Mouse (Mus musculus) stomach, postnatal 0 days (tissue): ENCODE measurements around the gene 1700020A23Rik.

Experiments used
- CTCF ChIP-seq: IDR thresholded peaks from 2 replicates; pipeline ENCODE4 v1.5.1; 2016; ENCODE audit warnings: antibody characterized with exemption, low read depth, mild to moderate bottlenecking, moderate library complexity
- EP300 ChIP-seq: optimal IDR thresholded peaks from 2 replicates; pipeline ENCODE3; 2016; ENCODE audit warnings: antibody characterized with exemption

DNA sequence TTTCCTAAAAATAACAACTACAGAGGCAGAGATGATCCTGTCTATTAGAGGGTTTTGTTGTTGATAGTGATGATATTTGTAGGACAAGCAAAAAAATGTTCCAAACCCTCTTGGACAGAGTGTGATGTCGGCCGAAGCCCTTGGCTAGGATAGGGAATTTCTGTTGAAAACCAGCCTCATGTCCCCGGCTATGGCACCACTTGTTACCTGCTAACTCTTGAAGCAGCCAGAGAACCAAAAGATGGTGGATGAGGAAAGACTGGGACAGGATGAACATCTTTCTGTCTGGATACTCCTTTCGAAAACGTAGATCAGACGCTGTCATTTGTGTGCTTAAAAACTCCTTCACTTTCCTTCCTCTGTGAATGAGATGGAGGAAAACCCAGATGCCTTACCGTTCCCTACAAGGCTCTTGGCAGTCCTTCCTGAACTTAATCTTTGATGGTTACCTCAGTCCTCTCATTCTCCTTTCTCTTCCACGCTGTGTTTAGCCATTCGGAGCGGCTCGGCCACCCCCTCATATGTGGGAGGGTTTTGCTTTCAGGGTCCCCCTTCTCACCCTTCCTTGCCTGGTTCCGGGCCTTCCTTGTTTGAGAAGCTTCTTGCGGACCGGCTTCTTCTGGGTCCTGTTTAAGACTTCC lies 46.1 kb downstream of the 1700020A23Rik start:
- TF ChIP-seq CTCF (no peak), EP300 (no peak)
